11 mouse cellular contexts compared by ENCODE assay signal in the genomic region with DNA sequence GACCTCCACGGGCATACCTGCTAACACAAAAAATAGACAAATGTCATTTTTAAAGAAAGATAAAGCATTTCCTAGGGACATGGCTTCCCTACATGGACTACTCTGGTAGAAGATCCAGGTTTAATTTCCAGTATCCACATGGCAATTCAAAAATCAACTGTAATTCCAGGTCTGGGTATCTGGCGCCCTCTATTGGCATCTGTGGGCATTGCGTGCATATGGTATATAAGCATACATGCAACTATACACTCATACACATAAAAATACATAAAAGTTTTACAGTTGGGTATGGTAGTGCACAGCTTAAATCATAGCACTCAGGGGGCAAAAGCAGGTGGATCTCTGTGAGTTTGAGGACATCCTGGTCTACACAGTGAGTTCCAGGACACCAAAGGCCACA. TPM values are rescaled to one million over a fixed set of nuclear protein-coding genes. Genes with fewer than 3 reads are reported as not detected.
A peak's percentile ranks its signal among the peaks of the same experiment; 100 is the strongest.
DNase-seq lines count a peak whose midpoint lies in the region; ATAC-seq and TF ChIP-seq lines count a peak whose summit lies in the region.
"Had no signal": no experiment of that assay in that cellular context is flagged by ENCODE, and none has a peak within 500 bp of the region (broad histone marks: within the 10 kb centered on the region; RNA-seq: fewer than 3 reads in every experiment).

No protein-coding gene starts in this region.

- TF ChIP-seq EP300 in heart, adult 2 months (IDR thresholded peaks at IDR 0.05; ENCODE audit: insufficient read depth, low read depth, low read length), result no peak

- H3K27ac ChIP-seq in heart, adult 2 months, result no peak overlapping the region
- no peak overlapping the region for H3K27ac ChIP-seq in heart, embryonic 11.5 days (ENCODE audit: low read depth, low read length)
- H3K27ac ChIP-seq in limb, embryonic 10.5 days, result no peak overlapping the region
- H3K27ac ChIP-seq: macrophage; stomach, embryonic 15.5 days had no signal

- 0 out of 2 replicates have a peak, but pooled peaks cover 3% of the 10 kb centered on the region for H3K9me3 ChIP-seq in heart, embryonic 11.5 days (replicated peaks; ENCODE audit: control insufficient read depth, low read length)
- no peaks in the 10 kb centered on the region for H3K9me3 ChIP-seq in limb, embryonic 10.5 days (replicated peaks)
- H3K9me3 ChIP-seq: stomach, embryonic 15.5 days had no signal

- H3K4me2 ChIP-seq in heart, embryonic 11.5 days, result no peak overlapping the region
- H3K4me2 ChIP-seq: stomach, embryonic 15.5 days had no signal

- DNase-seq in heart, adult 2 months, result peak in 1 of 2 experiments; percentile 53
- peak; percentile 25 for DNase-seq in ovary, postnatal 14 days (ENCODE audit: low spot score)
- no peak for DNase-seq in ovary, postnatal 10 days (ENCODE audit: low spot score)
- peak; percentile 27 for DNase-seq in c-Kit-negative CD71-positive TER-119-positive erythroid progenitor cells, embryonic 14.5 days (ENCODE audit: low read depth, low spot score)
- DNase-seq in limb, embryonic 10.5 days (ENCODE audit: low spot score), result peak; percentile 37
- DNase-seq in thymus, postnatal 4 days, result peak; percentile 54
- no peak for DNase-seq in frontal cortex, postnatal 10 days (ENCODE audit: low spot score in 2 of 2)

- WGBS in heart, adult 2 months, result 55% methylated on average over 3 of the region's 3 CpGs
- WGBS in heart, embryonic 11.5 days (ENCODE audit: insufficient replicate concordance), result 50% methylated on average over 3 of the region's 3 CpGs
- 55% methylated on average over 3 of the region's 3 CpGs for WGBS in limb, embryonic 10.5 days

- H3K4me1 ChIP-seq in heart, adult 2 months (ENCODE audit: control insufficient read depth, insufficient read depth, low read length), result no peaks in the 10 kb centered on the region
- no peaks in the 10 kb centered on the region for H3K4me1 ChIP-seq in heart, embryonic 11.5 days (ENCODE audit: control insufficient read depth, insufficient read depth, low read length)
- no peaks in the 10 kb centered on the region for H3K4me1 ChIP-seq in limb, embryonic 10.5 days
- H3K4me1 ChIP-seq: stomach, embryonic 15.5 days had no signal

- TF ChIP-seq CTCF in heart, adult 2 months (IDR thresholded peaks at IDR 0.05), result peak; percentile 82

- H3K9ac ChIP-seq in heart, adult 2 months (ENCODE audit: low read depth, low read length), result no peak overlapping the region
- no peak overlapping the region for H3K9ac ChIP-seq in heart, embryonic 11.5 days (ENCODE audit: low read depth, low read length)
- H3K9ac ChIP-seq: stomach, embryonic 15.5 days had no signal

- intact Hi-C loops in heart, adult 2 months (cut with DNase I), result loop anchor here (5.0 kb wide), 2 partner anchors 37 to 57 kb away; no protein-coding TSS in a partner anchor

- no peak for TF ChIP-seq POLR2A in heart, adult 2 months (IDR thresholded peaks at IDR 0.05; ENCODE audit: insufficient read depth, low read depth, low read length)

- no peak overlapping the region for H3K4me3 ChIP-seq in heart, adult 2 months
- H3K4me3 ChIP-seq in heart, embryonic 11.5 days (ENCODE audit: low read depth, low read length), result no peak overlapping the region
- H3K4me3 ChIP-seq in limb, embryonic 10.5 days, result no peak overlapping the region
- H3K4me3 ChIP-seq: stomach, embryonic 15.5 days had no signal

- no peaks in the 10 kb centered on the region for H3K79me2 ChIP-seq in heart, adult 2 months (replicated peaks; ENCODE audit: control insufficient read depth, insufficient read depth, low read length)

- no peaks in the 10 kb centered on the region for H3K27me3 ChIP-seq in heart, adult 2 months (ENCODE audit: control insufficient read depth, insufficient read depth, low read length)
- H3K27me3 ChIP-seq in heart, embryonic 11.5 days (ENCODE audit: control insufficient read depth, insufficient read depth, low read length), result 0 out of 2 replicates have a peak, but pooled peaks cover 2% of the 10 kb centered on the region
- no peaks in the 10 kb centered on the region for H3K27me3 ChIP-seq in limb, embryonic 10.5 days (ENCODE audit: low read depth, poor library complexity, severe bottlenecking)
- H3K27me3 ChIP-seq: stomach, embryonic 15.5 days had no signal

- H3K36me3 ChIP-seq in heart, adult 2 months (ENCODE audit: control insufficient read depth, insufficient read depth, low read length), result no peaks in the 10 kb centered on the region
- H3K36me3 ChIP-seq in heart, embryonic 11.5 days (ENCODE audit: control insufficient read depth, insufficient read depth, low read length), result no peaks in the 10 kb centered on the region
- no peaks in the 10 kb centered on the region for H3K36me3 ChIP-seq in limb, embryonic 10.5 days
- H3K36me3 ChIP-seq: stomach, embryonic 15.5 days had no signal

- no peak for ATAC-seq in heart, embryonic 11.5 days (replicated peaks; ENCODE audit: insufficient number of reproducible peaks, low FRiP score, low TSS enrichment)

RNA-seq across cellular contexts. Expression of gene Izumo2, which starts 4.2 kb away (rescaled TPM):
- total RNA-seq in heart, adult 2 months (2021), result not detected
- not detected in 2 replicates for polyA plus RNA-seq in heart, adult 2 months (2012; rRNA removed)
- polyA plus RNA-seq in heart, embryonic 11.5 days (2014; fragmentation: Nextera tagmentation; extraction: Ambion mirVana), result not detected in 2 replicates
- polyA plus RNA-seq in limb, embryonic 10.5 days (2016; fragmentation: Nextera tagmentation; extraction: Ambion mirVana), result not detected in 2 replicates
- polyA plus RNA-seq: heart, embryonic 16.5 days; macrophage; stomach, embryonic 15.5 days had no signal

RNA-seq across cellular contexts. Expression of gene Myh14, which starts 33.7 kb away (rescaled TPM):
- 10 to 100 TPM; 79.4 to 96.6 TPM for total RNA-seq in heart, adult 2 months (2021)
- polyA plus RNA-seq in heart, adult 2 months (2012; rRNA removed), result 23.1 and 24.8 TPM in 2 replicates
- 0.31 and 0.56 TPM in 2 replicates for polyA plus RNA-seq in heart, embryonic 11.5 days (2014; fragmentation: Nextera tagmentation; extraction: Ambion mirVana)
- 0.63 and 1.8 TPM in 2 replicates for polyA plus RNA-seq in limb, embryonic 10.5 days (2016; fragmentation: Nextera tagmentation; extraction: Ambion mirVana)
- polyA plus RNA-seq: macrophage had no signal

RNA-seq across cellular contexts. Expression of gene Vrk3, which starts 43.9 kb away (rescaled TPM):
- total RNA-seq in heart, adult 2 months (2021), result 10 to 100 TPM; 23.3 to 26.7 TPM
- 36.3 and 41.3 TPM in 2 replicates for polyA plus RNA-seq in heart, adult 2 months (2012; rRNA removed)
- polyA plus RNA-seq in heart, embryonic 11.5 days (2014; fragmentation: Nextera tagmentation; extraction: Ambion mirVana), result 30.6 and 34.1 TPM in 2 replicates
- 37.7 and 38.1 TPM in 2 replicates for polyA plus RNA-seq in limb, embryonic 10.5 days (2016; fragmentation: Nextera tagmentation; extraction: Ambion mirVana)

RNA-seq across cellular contexts. Expression of gene Zfp473, which starts 46.5 kb away (rescaled TPM):
- total RNA-seq in heart, adult 2 months (2021), result not detected
- 0.03 and 0.12 TPM in 2 replicates for polyA plus RNA-seq in heart, adult 2 months (2012; rRNA removed)
- polyA plus RNA-seq in heart, embryonic 11.5 days (2014; fragmentation: Nextera tagmentation; extraction: Ambion mirVana), result 0.58 and 1.2 TPM in 2 replicates
- polyA plus RNA-seq in limb, embryonic 10.5 days (2016; fragmentation: Nextera tagmentation; extraction: Ambion mirVana), result 2.6 and 3.1 TPM in 2 replicates

Comparison
In these comparisons a context has a peak if more than half of its experiments do, and no peak if none do; other contexts are left out.
1. DNase-seq: peak in ovary, postnatal 14 days (single experiment), c-Kit-negative CD71-positive TER-119-positive erythroid progenitor cells, embryonic 14.5 days (single experiment), limb, embryonic 10.5 days (single experiment) and thymus, postnatal 4 days (single experiment); none in ovary, postnatal 10 days (single experiment) and frontal cortex, postnatal 10 days (0 of 2).